Mouse (Mus musculus) lung, postnatal 0 days (tissue): ENCODE measurements around the gene Spred1. TPM values are rescaled to one million over a fixed set of nuclear protein-coding genes. Genes with fewer than 3 reads are reported as not detected.
A peak's percentile ranks its signal among the peaks of the same experiment; 100 is the strongest.

ENCODE experiments used
- ATAC-seq: fragments of 200-750 bp; cut with Nextera tagmentation; 2 replicates; pipeline ENCODE4 v1.8.0; 2017; ENCODE audit warnings: moderate library complexity
- DNase-seq: peaks from one replicate; pipeline ENCODE4 v3.0.0-alpha.2; 2016; ENCODE audit warnings: low spot score
- H3K27ac ChIP-seq: fragments of 300-500 bp; sonication (generic); 2 replicates; pipeline ENCODE4 v1.5.1; 2014; ENCODE audit warnings: antibody characterized with exemption, mild to moderate bottlenecking, low read length, mixed read lengths
- H3K27me3 ChIP-seq: fragments of 300-500 bp; sonication (generic); replicated peaks from 2 replicates; pipeline ENCODE4 v1.6.1; 2014; ENCODE audit warnings: low read length, mixed read lengths; ENCODE audit not compliant: insufficient read depth
- H3K36me3 ChIP-seq: fragments of 300-500 bp; sonication (generic); 2 replicates; pipeline ENCODE4 v1.6.1; 2014; ENCODE audit warnings: low read length, mixed read lengths; ENCODE audit not compliant: insufficient read depth
- H3K4me1 ChIP-seq: fragments of 300-500 bp; sonication (generic); 2 replicates; pipeline ENCODE4 v1.6.1; 2014; ENCODE audit warnings: antibody characterized with exemption, low read depth, low read length, mixed read lengths; ENCODE audit not compliant: insufficient read depth
- H3K4me2 ChIP-seq: fragments of 300-500 bp; sonication (generic); replicated peaks from 2 replicates; pipeline ENCODE4 v1.6.1; 2014; ENCODE audit warnings: low read depth, mild to moderate bottlenecking, low read length, moderate library complexity, mixed read lengths
- H3K4me3 ChIP-seq: fragments of 300-500 bp; sonication (generic); 2 replicates; pipeline ENCODE4 v1.5.1; 2014; ENCODE audit warnings: low read depth, low read length
- H3K9ac ChIP-seq: fragments of 300-500 bp; sonication (generic); replicated peaks from 2 replicates; pipeline ENCODE4 v1.6.1; 2014; ENCODE audit warnings: low read depth, mild to moderate bottlenecking
- H3K9me3 ChIP-seq: fragments of 300-500 bp; sonication (generic); 2 replicates; pipeline ENCODE4 v1.6.1; 2016; ENCODE audit warnings: low read length, mixed read lengths
- CTCF ChIP-seq: IDR thresholded peaks from 2 replicates; pipeline ENCODE4 v1.5.1; 2016; ENCODE audit warnings: antibody characterized with exemption, mild to moderate bottlenecking
- EP300 ChIP-seq: IDR thresholded peaks from 2 replicates; pipeline ENCODE4 v1.6.1; 2016; ENCODE audit warnings: antibody characterized with exemption, mild to moderate bottlenecking, control low read depth
- WGBS: fragments of 180-500 bp; shearing (Covaris S2); extraction: QIAGEN DNeasy Blood & Tissue Kit; methylation state at CpG from one replicate; pipeline ENCODE4 v1.1.7; 2014; 5-methylcytosine and 5-hydroxymethylcytosine counted together
- polyA plus RNA-seq: library from polyadenylated mRNA; unstranded; fragments of >200 nt; fragmentation: Nextera tagmentation; extraction: Ambion mirVana; gene quantifications from 2 replicates; pipeline ENCODE4 v1.2.1, GENCODE M21; 2015

The Spred1 gene
- polyA plus RNA-seq, 1 experiment from 2014 or later = 12.5 TPM

- no peak overlapping the region for H3K4me3 ChIP-seq
- no peaks in the 10 kb centered on the region for H3K4me1 ChIP-seq
- no peaks in the 10 kb centered on the region for H3K27me3 ChIP-seq
- TF ChIP-seq CTCF (no peak), EP300 (no peak)
- H3K36me3 ChIP-seq = no peaks in the 10 kb centered on the region
- ATAC-seq (no peak), DNase-seq (no peak)
- no peak overlapping the region for H3K9ac ChIP-seq
- no peaks in the 10 kb centered on the region for H3K9me3 ChIP-seq
- H3K27ac ChIP-seq = no peak overlapping the region
- WGBS = 30% methylated on average over 5 of the region's 5 CpGs
- H3K4me2 ChIP-seq = no peak overlapping the region
These were observed 82.2 kb downstream of the Spred1 start for GRCm38 (mm10) chr2:117203350-117203749.

GRCm38 (mm10) chr2:117204534-117204933 is 83.4 kb downstream of the Spred1 start:
- no peak overlapping the region for H3K4me3 ChIP-seq
- no peaks in the 10 kb centered on the region for H3K36me3 ChIP-seq
- no peaks in the 10 kb centered on the region for H3K27me3 ChIP-seq
- no peak overlapping the region for H3K9ac ChIP-seq
- ATAC-seq = peak; percentile 37; the same call in 1 of the 2 replicates
- no peaks in the 10 kb centered on the region for H3K9me3 ChIP-seq
- TF ChIP-seq CTCF (no peak), EP300 (no peak)
- 51% methylated on average over 3 of the region's 3 CpGs for WGBS
- no peaks in the 10 kb centered on the region for H3K4me1 ChIP-seq
- H3K4me2 ChIP-seq = no peak overlapping the region
- no peak for DNase-seq
- no peak overlapping the region for H3K27ac ChIP-seq

GRCm38 (mm10) chr2:117205066-117205465 is 83.9 kb downstream of the Spred1 start:
- Histone ChIP-seq H3K9ac (no peak overlapping the region), H3K36me3 (no peaks in the 10 kb centered on the region), H3K4me2 (no peak overlapping the region), H3K4me1 (no peaks in the 10 kb centered on the region), H3K27me3 (no peaks in the 10 kb centered on the region), H3K9me3 (no peaks in the 10 kb centered on the region), H3K27ac (no peak overlapping the region), H3K4me3 (no peak overlapping the region)
- ATAC-seq = no peak
- WGBS = 80% methylated on average over 6 of the region's 6 CpGs
- TF ChIP-seq EP300 = no peak
- no peak for TF ChIP-seq CTCF
- no peak for DNase-seq

- H3K9ac ChIP-seq = no peak overlapping the region
- H3K4me2 ChIP-seq = peak overlapping the region; percentile 41
- H3K36me3 ChIP-seq = no peaks in the 10 kb centered on the region
- WGBS = 9% methylated on average over 6 of the region's 6 CpGs
- DNase-seq = peak; percentile 87
- H3K4me3 ChIP-seq = no peak overlapping the region
- H3K27ac ChIP-seq = no peak overlapping the region
- TF ChIP-seq CTCF (no peak), EP300 (no peak)
- ATAC-seq = peak; percentile 93
- no peaks in the 10 kb centered on the region for H3K27me3 ChIP-seq
- H3K4me1 ChIP-seq = no peaks in the 10 kb centered on the region
- no peaks in the 10 kb centered on the region for H3K9me3 ChIP-seq
These were observed 89.4 kb downstream of the Spred1 start for GRCm38 (mm10) chr2:117210416-117211085.

- ATAC-seq = no peak
- H3K4me3 ChIP-seq = no peak overlapping the region
These were observed 95.0 kb downstream of the Spred1 start for GRCm38 (mm10) chr2:117216152-117216551.

GRCm38 (mm10) chr2:117217695-117218216 is 96.6 kb downstream of the Spred1 start:
- WGBS = 14% methylated on average over 13 of the region's 15 CpGs
- no peaks in the 10 kb centered on the region for H3K36me3 ChIP-seq
- no peaks in the 10 kb centered on the region; the same call in 1 of the 2 replicates for H3K4me1 ChIP-seq
- DNase-seq = peak; percentile 49
- TF ChIP-seq EP300 = no peak
- TF ChIP-seq CTCF = no peak
- ATAC-seq = peak; percentile 76
- H3K27ac ChIP-seq = no peak overlapping the region
- no peaks in the 10 kb centered on the region for H3K27me3 ChIP-seq
- no peaks in the 10 kb centered on the region for H3K9me3 ChIP-seq
- no peak overlapping the region for H3K9ac ChIP-seq
- H3K4me2 ChIP-seq = 0 out of 2 replicates have a peak overlapping the region, but pooled peaks have one; percentile 14
- no peak overlapping the region for H3K4me3 ChIP-seq

More at GRCm38 (mm10) chr2:117216152-117216551, 95.0 kb downstream of the Spred1 start:
- no peak for DNase-seq
- no peaks in the 10 kb centered on the region; the same call in 1 of the 2 replicates for H3K4me1 ChIP-seq
- no peaks in the 10 kb centered on the region for H3K9me3 ChIP-seq
- no peak overlapping the region for H3K27ac ChIP-seq
- WGBS = 53% methylated on average over 2 of the region's 2 CpGs
- no peak overlapping the region for H3K4me2 ChIP-seq
- peak; percentile 47 for TF ChIP-seq CTCF
- no peak for TF ChIP-seq EP300
- no peaks in the 10 kb centered on the region for H3K27me3 ChIP-seq
- no peak overlapping the region for H3K9ac ChIP-seq
- no peaks in the 10 kb centered on the region for H3K36me3 ChIP-seq
